Mouse (Mus musculus): ENCODE results near the gene BC061237. TPM values are rescaled to one million over a fixed set of nuclear protein-coding genes. Genes with fewer than 3 reads are reported as not detected.

The BC061237 gene
- polyA plus RNA-seq (2014; fragmentation: Illumina TruSeq; extraction: RNeasy Lipid Tissue Mini Kit (QIAGEN cat#74804); ENCODE audit: low read depth, low replicate concordance): 1.5 TPM

DNA sequence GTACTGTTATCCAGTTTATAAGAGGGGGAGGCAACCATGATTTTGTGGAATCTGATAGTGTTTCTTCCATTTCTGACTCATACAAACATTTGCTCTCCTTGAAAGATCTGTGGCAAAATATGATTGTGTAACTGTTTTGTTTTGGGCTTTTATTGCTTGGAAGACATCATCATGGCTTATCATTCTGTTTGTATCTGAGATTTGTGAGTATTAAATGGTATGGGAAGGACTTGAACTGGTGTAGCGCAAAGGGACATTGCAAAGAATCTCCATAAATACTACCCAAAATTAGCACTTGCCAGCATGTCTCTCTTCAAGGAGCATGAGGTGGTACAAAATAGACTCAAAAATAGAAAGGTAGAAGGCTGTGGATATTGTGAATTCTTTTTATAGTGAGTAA is at the start of gene BC061237:
TSS of gene BC061237 (plus strand) at position 301 of the 400 bp plus-strand sequence.

DNA sequence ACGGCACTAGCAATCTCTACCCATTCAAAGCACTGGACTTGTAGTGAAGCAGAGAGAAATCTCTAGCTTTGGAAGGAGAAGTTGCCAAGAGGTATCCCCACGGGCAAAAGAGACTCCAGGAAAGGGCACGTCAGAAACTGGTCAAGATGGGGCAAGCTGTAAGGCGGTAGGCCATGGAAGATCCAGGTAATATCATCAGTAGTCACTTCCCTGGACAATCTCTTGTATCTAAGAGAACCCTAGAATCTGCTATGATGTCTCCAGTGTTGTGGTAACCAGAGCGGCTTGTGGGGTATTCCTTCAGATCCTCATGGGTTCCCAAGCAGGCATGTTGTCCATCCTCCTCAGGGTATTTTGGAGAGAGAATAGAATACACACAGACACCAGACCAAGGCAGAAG is 25.7 kb downstream of the BC061237 start, which contains the start of gene Gm17093:
TSS of gene Gm17093 (plus strand) at position 301 of the 400 bp plus-strand sequence.

Other genes starting within 250 kb of the BC061237 start
- not detected for gene Gm8220, start 206.9 kb upstream of the BC061237 start, polyA plus RNA-seq (2014; fragmentation: Illumina TruSeq; extraction: RNeasy Lipid Tissue Mini Kit (QIAGEN cat#74804); ENCODE audit: low read depth, low replicate concordance)
- gene Gm5930, start 153.9 kb upstream of the BC061237 start, polyA plus RNA-seq (2014; fragmentation: Illumina TruSeq; extraction: RNeasy Lipid Tissue Mini Kit (QIAGEN cat#74804); ENCODE audit: low read depth, low replicate concordance): not detected
- not detected for gene Gm8229, start 127.1 kb upstream of the BC061237 start, polyA plus RNA-seq (2014; fragmentation: Illumina TruSeq; extraction: RNeasy Lipid Tissue Mini Kit (QIAGEN cat#74804); ENCODE audit: low read depth, low replicate concordance)
- not detected for gene Gm3371, start 81.8 kb upstream of the BC061237 start, polyA plus RNA-seq (2014; fragmentation: Illumina TruSeq; extraction: RNeasy Lipid Tissue Mini Kit (QIAGEN cat#74804); ENCODE audit: low read depth, low replicate concordance)
- not detected for gene Gm8232, start 58.8 kb upstream of the BC061237 start, polyA plus RNA-seq (2014; fragmentation: Illumina TruSeq; extraction: RNeasy Lipid Tissue Mini Kit (QIAGEN cat#74804); ENCODE audit: low read depth, low replicate concordance)
- not detected for gene Gm17093, start 25.8 kb downstream of the BC061237 start, polyA plus RNA-seq (2014; fragmentation: Illumina TruSeq; extraction: RNeasy Lipid Tissue Mini Kit (QIAGEN cat#74804); ENCODE audit: low read depth, low replicate concordance)
- not detected for gene Gm8247, start 90.7 kb downstream of the BC061237 start, polyA plus RNA-seq (2014; fragmentation: Illumina TruSeq; extraction: RNeasy Lipid Tissue Mini Kit (QIAGEN cat#74804); ENCODE audit: low read depth, low replicate concordance)
- gene Gm5624, start 135.5 kb downstream of the BC061237 start, polyA plus RNA-seq (2014; fragmentation: Illumina TruSeq; extraction: RNeasy Lipid Tissue Mini Kit (QIAGEN cat#74804); ENCODE audit: low read depth, low replicate concordance): not detected
- gene Gm8257, start 214.0 kb downstream of the BC061237 start, polyA plus RNA-seq (2014; fragmentation: Illumina TruSeq; extraction: RNeasy Lipid Tissue Mini Kit (QIAGEN cat#74804); ENCODE audit: low read depth, low replicate concordance): not detected